Mouse (Mus musculus) spleen, postnatal 14 days (tissue): Measurements from ENCODE around the gene Il17rd.

ENCODE experiments used
- DNase-seq, 2 experiments: peaks; one replicate each; pipeline ENCODE4 v3.0.0; 2021 to 2022; ENCODE audit warnings: low spot score in 2 of 2

Gene Il17rd

GRCm38 (mm10) chr14:27145171-27146045 lies 106.7 kb downstream of the Il17rd start:
- no peak for DNase-seq

GRCm38 (mm10) chr14:27147726-27148125 lies 109.0 kb downstream of the Il17rd start:
- no peak for DNase-seq

GRCm38 (mm10) chr14:27149401-27149800 lies 110.7 kb downstream of the Il17rd start:
- DNase-seq = no peak

GRCm38 (mm10) chr14:27150011-27150640 lies 111.4 kb downstream of the Il17rd start:
- no peak for DNase-seq

GRCm38 (mm10) chr14:27151432-27151831 lies 112.7 kb downstream of the Il17rd start:
- DNase-seq = no peak

GRCm38 (mm10) chr14:27155088-27155487 lies 116.3 kb downstream of the Il17rd start:
- no peak for DNase-seq

GRCm38 (mm10) chr14:27156032-27156431 lies 117.3 kb downstream of the Il17rd start:
- no peak for DNase-seq
